Mouse (Mus musculus) heart, adult 8-10 months (tissue): ENCODE results near the gene Zc3h12d. TPM values are rescaled to one million over a fixed set of nuclear protein-coding genes. Genes with fewer than 3 reads are reported as not detected.

Experiments used
- DNase-seq: peaks from one replicate; pipeline ENCODE4 v3.0.0; 2022; ENCODE audit warnings: low spot score
- total RNA-seq, 4 experiments: library from RNA; stranded (reverse); gene quantifications; 2 replicates each; pipeline ENCODE4 v1.2.4; 2022

Gene Zc3h12d
- total RNA-seq = under 1 TPM; 0.14 to 0.26 (median 0.23) TPM

- peak; percentile 13 for DNase-seq
Observed at GRCm38 (mm10) chr10:7832171-7832676, at the start of gene Zc3h12d. Gene Zc3h12d (plus strand): TSS chr10:7832470.

DNA sequence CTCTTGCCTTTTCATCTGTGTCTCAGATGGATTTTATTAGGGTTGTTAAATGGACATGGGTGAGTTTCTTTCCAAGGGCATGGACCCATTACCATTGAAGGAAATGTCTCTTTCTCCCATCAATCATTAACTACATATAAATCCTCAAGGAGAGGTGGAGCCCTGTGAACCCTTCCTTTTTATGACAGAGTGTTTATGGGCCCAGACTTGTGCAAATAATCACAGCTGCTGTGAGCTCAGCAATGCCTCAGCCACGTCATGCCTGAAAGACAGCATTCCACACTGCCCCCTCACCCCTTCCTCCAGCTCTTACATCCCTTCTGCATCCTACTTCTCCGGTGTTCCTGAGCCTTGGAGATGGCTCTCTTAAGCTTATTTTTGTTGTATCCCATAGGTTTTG is 45.0 kb upstream of the Zc3h12d start:
- no peak for DNase-seq

GRCm38 (mm10) chr10:7792254-7792750 is 40.0 kb upstream of the Zc3h12d start:
- DNase-seq = no peak

GRCm38 (mm10) chr10:7792751-7793385 is 39.4 kb upstream of the Zc3h12d start, which contains the start of the genes Ginm1 and Ppil4:
Gene Ginm1 (minus strand): TSS chr10:7792824.
Gene Ppil4 (plus strand): TSS chr10:7792891.
- DNase-seq = peak; percentile 86

DNA sequence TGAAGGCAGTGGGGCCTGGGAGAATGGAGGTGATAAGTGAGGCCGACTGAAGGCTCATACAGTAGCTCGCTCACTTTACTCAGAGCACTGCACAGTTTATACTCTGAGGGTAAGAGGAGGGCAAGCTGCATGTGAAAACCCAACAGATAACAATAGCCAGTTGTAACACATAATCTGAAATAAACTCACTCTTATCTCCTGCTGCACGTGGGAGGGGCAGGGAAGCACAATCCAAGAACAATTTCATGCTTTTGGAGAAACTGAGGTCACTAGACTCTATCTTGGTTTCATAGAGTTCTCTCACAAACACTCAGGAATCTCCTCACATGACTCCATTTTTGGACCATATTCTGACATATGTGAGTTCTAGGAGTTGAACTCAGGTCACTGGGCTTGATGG is 31.0 kb upstream of the Zc3h12d start:
- no peak for DNase-seq

DNA sequence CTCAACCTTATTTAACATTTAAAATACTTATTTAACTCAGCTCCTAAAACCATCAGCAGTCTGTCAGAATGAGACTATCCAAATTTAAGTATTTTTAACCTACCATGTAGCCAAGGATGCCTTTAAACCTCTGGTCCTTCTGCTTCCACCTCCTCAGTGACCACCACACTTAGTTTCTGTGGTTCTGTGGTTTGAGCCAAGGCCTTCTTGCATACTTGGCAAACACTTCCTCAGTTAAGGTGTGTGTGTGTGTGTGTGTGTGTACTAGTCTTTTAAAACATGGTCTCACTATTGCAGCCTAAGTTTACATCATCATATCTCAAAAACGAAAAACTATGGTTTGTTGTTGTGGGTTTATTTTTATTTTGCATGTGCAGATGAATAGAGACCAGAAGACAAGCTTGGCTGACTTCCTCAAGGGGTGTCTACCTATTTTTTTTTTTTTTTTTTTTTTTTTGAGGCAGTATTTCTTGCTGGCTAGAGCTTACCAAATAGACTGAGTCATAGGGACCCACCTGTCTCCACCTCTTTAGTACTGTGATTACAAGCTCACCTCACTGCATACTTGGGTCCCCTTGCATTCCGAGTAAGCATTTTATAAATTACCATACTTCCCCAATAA is 29.6 kb upstream of the Zc3h12d start:
- DNase-seq = no peak

DNA sequence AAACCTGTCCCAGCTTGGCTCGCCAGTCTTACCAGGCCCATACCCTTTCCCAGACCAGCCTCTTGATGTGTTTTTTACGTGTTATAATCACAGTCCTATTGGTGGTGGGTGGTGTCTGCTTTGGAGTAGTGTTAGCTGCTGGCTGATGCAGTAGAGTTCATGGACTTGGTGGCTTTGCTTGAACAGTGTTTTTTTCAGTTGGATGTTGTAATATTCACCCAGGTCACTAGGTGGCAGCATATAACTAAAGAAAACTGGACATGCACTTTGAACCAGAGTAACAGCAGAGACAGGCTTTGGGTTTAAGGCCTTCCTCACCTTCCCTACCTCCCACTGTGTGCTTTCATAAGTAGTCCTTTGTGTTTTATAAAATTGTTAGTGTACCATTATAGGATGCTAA is 22.3 kb upstream of the Zc3h12d start:
- peak; percentile 69 for DNase-seq

DNA sequence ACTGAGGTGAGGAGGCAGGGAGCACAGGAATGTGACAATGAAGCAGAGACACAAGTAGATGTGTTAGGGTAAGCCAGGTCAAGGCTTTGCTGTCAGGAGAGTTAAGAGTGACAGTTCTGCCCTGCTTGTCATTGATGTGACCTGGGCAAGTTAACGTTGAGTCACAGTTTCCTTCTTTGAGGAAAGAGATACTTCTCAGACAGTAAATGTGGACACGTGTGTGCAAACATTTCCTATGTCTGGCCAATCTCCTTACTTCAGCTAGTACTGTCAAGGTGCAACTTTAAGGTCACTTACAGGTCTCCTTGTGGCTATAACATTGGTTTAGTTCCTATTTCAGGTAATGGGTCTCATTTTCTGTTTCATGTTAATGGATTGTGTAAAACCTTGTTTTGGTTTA is 15.8 kb upstream of the Zc3h12d start:
- DNase-seq = no peak

- DNase-seq = no peak
Observed at GRCm38 (mm10) chr10:7818676-7819075, 13.6 kb upstream of the Zc3h12d start.

DNA sequence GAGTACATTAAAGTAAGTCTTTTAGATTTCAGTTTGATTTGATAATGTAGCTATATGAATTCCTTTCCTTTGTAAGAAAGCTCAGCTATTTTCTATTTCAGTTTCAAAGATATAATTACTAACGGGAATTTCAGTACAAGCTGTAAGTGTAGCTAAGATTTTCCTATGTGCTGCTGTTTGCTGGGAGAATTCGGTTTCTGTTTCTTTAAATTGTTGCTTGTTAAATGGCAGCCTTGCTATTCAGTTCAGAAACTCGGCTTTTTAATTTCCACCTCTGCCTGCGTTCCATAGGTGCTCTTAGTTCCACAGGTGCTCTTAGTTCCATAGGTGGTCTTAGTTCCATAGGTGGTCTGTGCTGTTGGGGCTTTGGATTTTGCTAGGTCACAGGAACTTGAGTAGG is 13.1 kb upstream of the Zc3h12d start:
- no peak for DNase-seq

- no peak for DNase-seq
Observed at GRCm38 (mm10) chr10:7819603-7820002, 12.7 kb upstream of the Zc3h12d start.

- DNase-seq = no peak
Observed at GRCm38 (mm10) chr10:7820171-7820570, 12.1 kb upstream of the Zc3h12d start.

DNA sequence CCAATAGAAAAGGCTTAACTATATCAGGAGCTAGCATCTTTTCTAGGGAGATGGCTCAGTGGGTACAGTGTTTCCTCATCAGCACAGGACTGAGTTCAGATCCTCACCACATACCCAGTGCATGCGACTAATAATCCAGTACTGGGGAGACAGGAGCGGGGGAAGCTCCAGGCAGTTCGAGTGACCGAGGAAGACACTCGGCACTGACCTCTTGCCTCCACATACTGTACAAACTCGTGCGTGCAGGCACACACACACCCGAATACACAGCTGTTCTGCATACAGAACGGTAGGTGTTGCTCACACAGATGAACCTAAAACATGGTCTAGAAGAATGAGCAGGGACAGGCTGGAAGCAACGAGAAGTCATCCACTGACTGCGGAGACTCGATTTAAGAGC is 10.3 kb upstream of the Zc3h12d start:
- DNase-seq = no peak

DNA sequence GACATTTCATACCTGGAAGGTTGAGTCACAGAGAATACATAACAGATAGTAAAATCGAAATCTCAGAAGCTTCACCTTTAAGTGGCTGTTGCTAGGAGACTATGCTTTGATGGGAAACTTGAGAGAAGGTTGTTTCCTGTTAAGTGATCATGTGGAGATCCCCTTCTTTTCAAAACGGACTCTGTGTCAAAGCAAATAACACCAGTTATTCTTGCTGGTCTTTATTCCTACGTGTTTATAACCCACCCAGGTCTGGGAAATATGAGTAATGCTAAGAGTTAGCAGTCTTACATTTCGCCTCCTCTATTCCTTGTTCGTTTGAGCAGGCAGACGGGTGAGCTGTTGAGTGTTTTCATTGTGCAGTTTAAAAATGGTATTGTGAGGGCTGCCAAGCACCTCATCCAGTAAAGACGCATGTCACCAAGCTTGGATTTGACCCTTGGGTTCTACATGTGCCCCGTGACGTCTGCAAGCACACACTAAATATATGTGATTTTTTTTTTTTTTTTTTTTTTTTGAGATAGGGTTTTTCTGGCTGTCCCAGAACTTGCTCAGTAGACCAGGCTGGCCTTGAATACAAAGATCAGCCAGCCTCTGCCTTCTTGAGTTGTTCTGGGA is 7.5 kb upstream of the Zc3h12d start:
- DNase-seq = no peak

- DNase-seq = no peak
Observed at GRCm38 (mm10) chr10:7825281-7825665, 7.0 kb upstream of the Zc3h12d start.

GRCm38 (mm10) chr10:7826106-7826505 is 6.2 kb upstream of the Zc3h12d start:
- no peak for DNase-seq

DNA sequence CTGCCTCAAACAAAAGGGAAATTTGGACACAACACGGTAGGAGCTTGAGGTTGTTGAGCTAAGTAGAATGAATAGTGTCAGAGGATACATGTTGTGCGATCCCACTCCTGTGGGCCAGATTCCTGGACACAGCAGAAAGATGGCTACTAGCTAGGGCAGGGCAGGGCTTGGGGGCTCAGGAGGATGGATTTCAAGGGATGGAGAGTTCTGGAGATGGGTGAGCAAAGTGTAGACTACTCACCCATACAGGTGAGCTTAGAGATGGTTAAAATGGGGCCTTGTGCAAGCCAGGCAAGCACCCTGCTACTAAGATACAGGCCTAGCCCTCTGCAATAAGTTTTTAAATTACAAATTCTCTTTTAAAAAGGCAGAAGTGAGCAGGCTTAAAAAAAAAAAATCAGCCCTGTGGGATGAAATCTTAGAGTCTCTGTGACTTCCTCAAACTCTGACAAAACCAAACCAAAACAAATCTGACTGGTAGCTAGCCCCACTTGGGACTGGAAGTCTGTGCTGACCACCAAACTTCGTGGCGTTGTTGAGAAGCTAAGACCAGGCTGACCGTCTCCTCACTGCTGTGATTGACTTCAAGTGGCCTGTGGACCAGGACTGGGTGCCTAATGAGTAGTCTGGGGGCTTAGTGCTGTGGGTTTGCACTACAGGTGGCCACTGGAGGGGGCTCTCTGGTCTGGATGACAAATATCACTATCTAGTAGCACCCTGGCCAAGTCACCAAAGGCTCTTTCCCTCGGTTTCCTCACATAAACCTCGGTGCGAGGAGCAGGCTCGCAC is 1.3 kb downstream of the Zc3h12d start:
- no peak for DNase-seq

DNA sequence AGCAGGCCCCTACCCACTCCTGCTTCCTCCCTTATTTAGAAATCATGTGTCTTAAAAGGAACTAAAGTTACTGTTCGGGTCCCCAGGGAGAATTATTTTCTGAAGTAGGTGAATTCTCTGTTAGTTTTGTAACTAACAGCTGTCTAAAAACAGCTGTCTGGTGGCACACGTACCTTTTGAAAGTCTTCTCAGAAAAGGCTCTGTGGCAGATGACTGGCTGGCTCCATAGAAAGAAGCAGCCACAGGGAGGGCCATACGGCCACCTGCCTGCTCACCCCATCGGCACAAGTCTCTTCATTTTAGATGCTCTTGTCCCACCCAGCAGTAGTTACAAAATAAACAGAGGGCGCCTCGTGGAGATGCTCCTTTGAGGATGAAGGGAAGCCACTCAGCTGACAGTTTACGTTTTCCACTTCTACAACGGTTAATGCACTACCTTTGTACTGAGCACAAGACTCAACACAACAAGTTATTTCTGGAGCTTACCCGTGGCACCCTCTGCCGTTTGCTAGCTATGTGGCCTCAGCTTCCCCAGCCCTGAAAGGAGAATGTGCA is 2.5 kb downstream of the Zc3h12d start:
- DNase-seq = no peak

DNA sequence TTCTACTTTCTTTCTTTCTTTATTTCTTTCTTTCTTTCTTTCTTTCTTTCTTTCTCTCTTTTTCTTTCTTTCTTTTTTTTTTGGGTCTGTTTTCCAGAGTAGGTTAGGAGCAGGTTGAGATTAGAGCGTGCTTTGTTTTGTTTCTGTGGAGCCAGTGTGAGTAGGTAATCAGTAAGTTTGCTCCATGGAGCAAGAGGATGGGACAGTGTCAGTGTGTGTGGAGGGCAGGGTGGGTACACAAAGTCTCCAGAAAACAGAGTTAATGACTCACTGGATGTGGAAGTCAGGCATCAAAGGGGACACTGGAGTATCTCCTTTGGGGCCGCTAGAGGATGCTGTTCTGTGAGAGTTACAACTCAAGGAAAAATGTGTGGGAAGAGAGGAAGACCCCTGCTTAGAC is 4.6 kb downstream of the Zc3h12d start:
- DNase-seq = no peak

DNA sequence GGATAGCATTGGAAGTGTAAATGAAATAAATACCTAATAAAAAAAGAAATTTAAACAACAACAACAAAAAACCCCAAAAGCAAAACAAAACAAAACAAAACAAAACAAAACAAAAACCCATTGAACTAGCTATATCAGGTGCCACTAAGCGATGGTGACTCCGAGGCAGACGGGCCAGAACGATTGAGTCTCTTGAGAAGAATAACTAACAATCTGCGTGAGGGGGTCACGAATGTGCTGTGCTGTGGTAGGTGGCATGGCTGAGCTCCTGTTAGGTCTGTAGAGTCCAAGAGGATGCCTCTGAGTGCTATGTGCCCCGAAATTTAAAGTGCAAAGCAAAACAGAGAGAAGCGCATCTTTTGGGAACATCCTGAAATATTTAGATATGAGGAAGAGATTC is 5.2 kb downstream of the Zc3h12d start:
- no peak for DNase-seq

DNA sequence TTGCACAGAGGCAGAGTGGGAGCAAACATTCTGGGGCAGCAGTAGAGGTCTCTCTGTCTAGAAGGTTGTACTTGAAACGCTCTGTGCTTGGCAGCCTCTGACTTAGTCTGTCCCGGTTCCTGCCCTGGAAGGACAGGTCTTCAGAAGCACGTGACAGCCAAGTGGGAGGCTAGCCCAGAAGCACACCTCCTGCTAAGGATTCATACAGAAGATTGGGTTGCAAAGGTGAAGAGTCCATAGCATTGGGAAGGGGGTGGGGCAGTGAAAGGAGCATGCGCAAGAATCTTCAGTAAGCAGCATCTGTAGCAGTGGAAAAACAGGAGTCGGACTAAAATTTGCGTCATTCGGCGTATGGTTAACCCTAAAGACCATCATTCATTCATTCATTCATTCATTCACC is 5.8 kb downstream of the Zc3h12d start:
- DNase-seq = no peak
